Mouse (Mus musculus) forebrain, postnatal 0 days (tissue): ENCODE measurements around the gene Lrrc45. TPM values are rescaled to one million over a fixed set of nuclear protein-coding genes. Genes with fewer than 3 reads are reported as not detected.

Source experiments
- ATAC-seq: fragments of 200-750 bp; cut with Nextera tagmentation; 2 replicates; pipeline ENCODE4 v1.8.0; 2017; ENCODE audit warnings: mild to moderate bottlenecking, moderate library complexity
- DNase-seq: peaks from one replicate; pipeline ENCODE4 v3.0.0-alpha.2; 2015
- H3K27ac ChIP-seq: fragments of 300-500 bp; sonication (generic); 2 replicates; pipeline ENCODE4 v1.5.1; 2014; ENCODE audit warnings: low read depth, mild to moderate bottlenecking, antibody characterized with exemption, low read length, moderate library complexity, mixed read lengths
- H3K27me3 ChIP-seq: fragments of 300-500 bp; sonication (generic); 2 replicates; pipeline ENCODE4 v1.6.1; 2014; ENCODE audit warnings: mild to moderate bottlenecking, low read length, mixed read lengths; ENCODE audit not compliant: insufficient read depth
- H3K36me3 ChIP-seq: fragments of 300-500 bp; sonication (generic); 2 replicates; pipeline ENCODE4 v1.6.1; 2014; ENCODE audit warnings: mild to moderate bottlenecking, moderate library complexity; ENCODE audit not compliant: insufficient read depth
- H3K4me1 ChIP-seq: fragments of 300-500 bp; sonication (generic); 2 replicates; pipeline ENCODE4 v1.6.1; 2014; ENCODE audit warnings: antibody characterized with exemption; ENCODE audit not compliant: insufficient read depth
- H3K4me2 ChIP-seq: fragments of 300-500 bp; sonication (generic); 2 replicates; pipeline ENCODE4 v1.6.1; 2014; ENCODE audit warnings: low read depth, mild to moderate bottlenecking, moderate library complexity
- H3K4me3 ChIP-seq: fragments of 300-500 bp; sonication (generic); 2 replicates; pipeline ENCODE4 v1.5.1; 2014; ENCODE audit warnings: low read depth, low read length, mixed read lengths
- H3K9ac ChIP-seq: fragments of 300-500 bp; sonication (generic); 2 replicates; pipeline ENCODE4 v1.6.1; 2014; ENCODE audit warnings: mild to moderate bottlenecking
- H3K9me3 ChIP-seq: fragments of 300-500 bp; sonication (generic); 2 replicates; pipeline ENCODE4 v1.6.1; 2016; ENCODE audit warnings: low read length
- CTCF ChIP-seq: sonication (generic); IDR thresholded peaks from 2 replicates; pipeline ENCODE4 v1.5.1; 2016; ENCODE audit warnings: antibody characterized with exemption, control low read depth, low read depth
- WGBS: fragments of 180-500 bp; shearing (Covaris S2); extraction: QIAGEN DNeasy Blood & Tissue Kit; methylation state at CpG from one replicate; pipeline ENCODE4 v1.1.7; 2014; 5-methylcytosine and 5-hydroxymethylcytosine counted together
- polyA plus RNA-seq: library from polyadenylated mRNA; unstranded; fragments of >200 nt; fragmentation: Nextera tagmentation; extraction: Ambion mirVana; gene quantifications from 2 replicates; pipeline ENCODE4 v1.2.1, GENCODE M21; 2015
- total RNA-seq: library from RNA; depleted of rRNA; stranded (reverse); fragments of >200 nt; gene quantifications from 2 replicates; pipeline ENCODE4 v1.2.3, GENCODE M21; 2014

Gene Lrrc45
- total and polyA plus RNA-seq, 2 experiments from 2014 or later = 41.0 to 57.6 TPM

- TF ChIP-seq CTCF = no peak
- Histone ChIP-seq H3K4me3 (no peak overlapping the region), H3K9me3 (no peaks in the 10 kb centered on the region), H3K27me3 (no peaks in the 10 kb centered on the region), H3K4me2 (no peak overlapping the region), H3K9ac (no peak overlapping the region), H3K4me1 (peaks cover 16% of the 10 kb centered on the region; the same call in 1 of the 2 replicates), H3K36me3 (peaks cover 36% of the 10 kb centered on the region), H3K27ac (no peak overlapping the region)
- no peak for DNase-seq
- no peak for ATAC-seq
- 65% methylated on average over 8 of the region's 8 CpGs for WGBS
Observed at GRCm38 (mm10) chr11:120711980-120712604, 1.6 kb upstream of the Lrrc45 start.

GRCm38 (mm10) chr11:120712771-120713568, 755 bp upstream of the Lrrc45 start:
- 2% methylated on average over 38 of the region's 38 CpGs for WGBS
- H3K4me3 ChIP-seq = peak overlapping the region; percentile 54
- H3K4me2 ChIP-seq = peak overlapping the region; percentile 98
- peaks cover 44% of the 10 kb centered on the region for H3K36me3 ChIP-seq
- peaks cover 16% of the 10 kb centered on the region; the same call in 1 of the 2 replicates for H3K4me1 ChIP-seq
- peak; percentile 58 for DNase-seq
- H3K27ac ChIP-seq = peak overlapping the region; percentile 51
- H3K9me3 ChIP-seq = no peaks in the 10 kb centered on the region
- TF ChIP-seq CTCF = peak; percentile 72
- peak; percentile 17; the same call in 1 of the 2 replicates for ATAC-seq
- H3K9ac ChIP-seq = peak overlapping the region; percentile 45
- H3K27me3 ChIP-seq = no peaks in the 10 kb centered on the region

GRCm38 (mm10) chr11:120714546-120714945, 821 bp downstream of the Lrrc45 start:
- H3K27me3 ChIP-seq = no peaks in the 10 kb centered on the region
- H3K4me2 ChIP-seq = peak overlapping the region; percentile 98
- H3K9me3 ChIP-seq = no peaks in the 10 kb centered on the region
- ATAC-seq (no peak), DNase-seq (no peak)
- peaks cover 16% of the 10 kb centered on the region; the same call in 1 of the 2 replicates for H3K4me1 ChIP-seq
- WGBS = 61% methylated on average over 10 of the region's 10 CpGs
- peak overlapping the region; percentile 54 for H3K4me3 ChIP-seq
- TF ChIP-seq CTCF = no peak
- H3K27ac ChIP-seq = no peak overlapping the region
- H3K9ac ChIP-seq = peak overlapping the region; percentile 64
- H3K36me3 ChIP-seq = peaks cover 50% of the 10 kb centered on the region

- H3K4me2 ChIP-seq = 0 out of 2 replicates have a peak overlapping the region, but pooled peaks have one; percentile 98
- H3K36me3 ChIP-seq = peaks cover 48% of the 10 kb centered on the region
- no peaks in the 10 kb centered on the region for H3K27me3 ChIP-seq
Observed at GRCm38 (mm10) chr11:120715131-120715530, 1.4 kb downstream of the Lrrc45 start.

GRCm38 (mm10) chr11:120719242-120719641, 5.5 kb downstream of the Lrrc45 start:
- no peaks in the 10 kb centered on the region for H3K27me3 ChIP-seq
- ATAC-seq (no peak), DNase-seq (no peak)
- no peak overlapping the region for H3K4me3 ChIP-seq
- no peak overlapping the region for H3K27ac ChIP-seq
- no peaks in the 10 kb centered on the region for H3K9me3 ChIP-seq
- peaks cover 7% of the 10 kb centered on the region; the same call in 1 of the 2 replicates for H3K4me1 ChIP-seq
- peaks cover 53% of the 10 kb centered on the region for H3K36me3 ChIP-seq
- H3K9ac ChIP-seq = no peak overlapping the region
- no peak for TF ChIP-seq CTCF
- no peak overlapping the region for H3K4me2 ChIP-seq
- 91% methylated on average over 9 of the region's 9 CpGs for WGBS

More at GRCm38 (mm10) chr11:120715131-120715530, 1.4 kb downstream of the Lrrc45 start:
- no peak for TF ChIP-seq CTCF
- Histone ChIP-seq H3K9ac (no peak overlapping the region), H3K27ac (no peak overlapping the region), H3K4me1 (peaks cover 16% of the 10 kb centered on the region; the same call in 1 of the 2 replicates), H3K4me3 (no peak overlapping the region), H3K9me3 (no peaks in the 10 kb centered on the region)
- 90% methylated on average over 9 of the region's 9 CpGs for WGBS
- DNase-seq = no peak
- no peak for ATAC-seq

- H3K9me3 ChIP-seq = no peaks in the 10 kb centered on the region
- H3K36me3 ChIP-seq = peaks cover 53% of the 10 kb centered on the region
- WGBS = 86% methylated on average over 13 of the region's 13 CpGs
- no peak overlapping the region for H3K4me3 ChIP-seq
- no peak overlapping the region for H3K4me2 ChIP-seq
- no peaks in the 10 kb centered on the region for H3K27me3 ChIP-seq
- no peak overlapping the region for H3K27ac ChIP-seq
- no peak for TF ChIP-seq CTCF
- H3K4me1 ChIP-seq = peaks cover under 1% of the 10 kb centered on the region; the same call in 1 of the 2 replicates
- no peak overlapping the region for H3K9ac ChIP-seq
- ATAC-seq (no peak), DNase-seq (no peak)
Observed at GRCm38 (mm10) chr11:120719841-120720376, 6.2 kb downstream of the Lrrc45 start.
